Mouse (Mus musculus): ENCODE data around the gene Anp32b.
A peak's percentile ranks its signal among the peaks of the same experiment; 100 is the strongest.

The Anp32b gene

GRCm38 (mm10) chr4:46505361-46506057 lies 54.8 kb downstream of the Anp32b start:
- DNase-seq (ENCODE audit: low read depth, low spot score), result no peak

- DNase-seq (ENCODE audit: low read depth, low spot score), result peak; percentile 56
Observed at GRCm38 (mm10) chr4:46506801-46507610, 56.3 kb downstream of the Anp32b start.

DNA sequence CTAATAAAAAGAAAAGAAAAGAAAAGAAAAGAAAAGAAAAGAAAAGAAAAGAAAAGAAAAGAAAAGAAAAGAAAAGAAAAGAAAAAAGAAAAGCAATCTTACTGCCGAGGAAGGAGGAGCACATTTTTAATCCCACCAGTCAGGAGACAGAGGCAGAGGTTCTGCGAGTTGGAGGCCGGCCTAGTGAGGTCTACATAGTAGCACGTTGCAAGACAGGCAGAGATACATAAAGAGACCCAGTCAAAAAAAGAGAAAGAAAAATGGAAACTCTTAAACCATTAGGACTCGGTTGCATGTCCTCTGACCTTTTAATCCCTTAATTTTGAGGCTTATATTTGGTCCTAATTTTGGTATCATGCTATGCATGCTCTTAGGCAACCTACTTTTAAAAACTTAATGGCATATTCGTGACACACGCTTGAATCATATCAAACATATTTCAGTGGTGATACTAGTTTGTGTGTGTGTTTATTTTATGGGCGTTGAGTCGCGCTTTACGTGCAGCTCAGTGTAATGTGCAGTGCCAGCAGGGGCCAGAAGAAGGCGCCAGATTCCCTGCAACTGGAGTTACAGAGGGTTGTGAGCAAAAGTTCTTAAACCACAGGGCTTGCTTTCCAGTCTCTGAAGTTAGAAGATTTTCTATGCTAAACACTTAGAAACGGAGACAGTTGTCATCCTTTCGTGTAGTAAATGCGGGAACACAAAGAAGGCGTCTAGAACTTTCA lies 57.2 kb downstream of the Anp32b start:
- no peak for DNase-seq (ENCODE audit: low read depth, low spot score)

DNA sequence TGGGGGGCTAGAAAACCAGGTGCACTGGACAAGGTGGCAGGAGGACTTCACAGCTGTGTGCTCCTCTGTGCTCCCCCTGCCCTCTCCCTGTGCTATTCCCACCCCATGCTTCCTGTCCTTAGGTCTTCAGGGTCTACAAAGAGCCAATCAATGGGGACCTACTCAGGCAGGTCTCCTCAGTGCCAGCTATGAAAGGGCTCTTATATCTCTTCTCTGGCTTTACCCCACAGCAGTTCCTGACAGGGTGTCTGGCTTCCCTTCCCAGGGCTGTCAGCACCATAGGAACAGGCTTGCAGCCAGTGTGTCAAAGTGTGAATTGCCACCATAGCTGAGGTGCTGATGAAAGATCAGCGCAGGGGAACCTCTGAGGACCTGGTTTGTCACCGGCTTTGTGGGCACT lies 69.8 kb downstream of the Anp32b start:
- no peak for DNase-seq (ENCODE audit: low read depth, low spot score)

DNA sequence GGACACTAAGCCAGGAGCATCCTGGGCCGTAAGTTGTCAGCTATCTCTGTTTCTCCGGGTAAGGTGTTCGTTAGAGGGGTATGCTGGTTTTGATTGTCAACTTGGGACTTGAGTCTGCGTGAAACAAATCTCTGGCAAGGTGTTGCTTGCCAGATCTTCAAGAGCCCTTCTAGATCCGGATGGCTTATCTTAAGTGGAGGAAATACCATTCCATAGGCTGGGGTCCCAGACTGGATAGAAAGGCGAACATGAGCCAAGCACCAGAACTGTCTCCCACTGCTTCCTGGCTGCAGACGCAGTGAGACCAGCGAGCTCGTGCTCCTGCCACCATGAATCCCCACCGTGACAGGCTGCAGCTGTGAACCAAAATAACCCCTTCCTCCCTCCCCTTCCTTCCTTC lies 70.8 kb downstream of the Anp32b start:
- no peak for DNase-seq (ENCODE audit: low read depth, low spot score)
